Mouse (Mus musculus) Muller cell, postnatal 12 days (primary cell): ENCODE data around the gene Polh.
A peak's percentile ranks its signal among the peaks of the same experiment; 100 is the strongest.

Experiments
- DNase-seq: peaks from one replicate; pipeline ENCODE4 v3.0.0-alpha.2; 2015; ENCODE audit errors: inconsistent ontology term

Gene Polh

DNA sequence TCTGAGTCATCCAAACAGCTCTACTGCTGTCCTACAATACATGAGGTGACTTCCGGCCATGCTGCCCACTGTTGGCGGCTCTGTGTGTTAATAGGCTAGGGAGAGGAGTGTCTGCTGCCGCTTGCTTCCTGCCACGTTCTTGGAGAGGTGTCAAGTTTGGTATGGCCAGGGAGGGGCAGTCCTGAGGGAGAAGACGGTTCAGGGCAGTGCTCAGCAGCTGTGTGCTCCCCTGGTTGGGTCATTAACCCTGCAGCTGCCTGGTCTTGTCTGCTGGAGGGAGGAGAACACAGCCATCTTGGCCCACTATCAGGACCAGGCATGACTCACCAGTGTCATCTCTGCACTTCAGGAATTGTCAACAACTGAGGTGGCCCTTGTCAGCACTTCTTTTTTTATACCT lies 34.1 kb downstream of the Polh start:
- no peak for DNase-seq

DNA sequence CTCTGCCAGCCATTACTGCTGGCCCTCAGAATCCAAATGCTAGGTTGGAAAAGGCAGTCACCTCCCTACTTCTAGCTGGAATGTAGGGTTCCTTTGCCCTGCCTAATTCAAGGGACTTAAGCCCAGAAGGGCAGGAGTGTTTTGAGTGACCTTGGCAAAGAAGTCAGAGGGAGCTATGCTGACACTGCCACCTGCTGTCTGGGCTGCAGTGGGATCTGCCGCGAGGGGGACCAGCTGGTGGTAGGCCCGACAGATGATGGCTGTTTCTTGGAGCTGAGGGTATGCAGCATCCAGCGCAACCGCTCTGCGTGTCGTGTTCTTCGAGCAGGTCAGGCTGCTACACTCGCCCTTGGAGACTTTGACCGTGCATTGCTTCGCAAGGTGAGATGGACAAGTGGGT lies 35.4 kb downstream of the Polh start:
- no peak for DNase-seq

DNA sequence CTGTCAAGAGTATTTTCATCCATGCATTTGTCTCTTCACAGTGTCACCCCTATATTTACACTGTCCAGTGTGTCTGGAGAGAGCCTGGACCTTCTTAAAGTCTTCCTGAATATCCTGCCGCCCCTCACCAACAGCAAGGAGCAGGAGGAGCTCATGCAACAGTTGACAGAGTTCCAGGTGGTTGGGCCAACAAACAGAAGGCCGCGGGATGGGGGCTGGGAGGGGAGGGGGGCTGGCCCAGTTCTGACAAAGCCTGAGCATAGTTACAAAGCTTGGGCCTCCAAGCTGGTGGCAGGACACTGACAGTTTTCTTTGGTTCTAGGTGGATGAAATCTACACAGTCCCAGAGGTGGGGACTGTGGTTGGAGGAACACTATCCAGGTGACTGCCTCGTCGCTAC lies 36.2 kb downstream of the Polh start:
- no peak for DNase-seq

DNA sequence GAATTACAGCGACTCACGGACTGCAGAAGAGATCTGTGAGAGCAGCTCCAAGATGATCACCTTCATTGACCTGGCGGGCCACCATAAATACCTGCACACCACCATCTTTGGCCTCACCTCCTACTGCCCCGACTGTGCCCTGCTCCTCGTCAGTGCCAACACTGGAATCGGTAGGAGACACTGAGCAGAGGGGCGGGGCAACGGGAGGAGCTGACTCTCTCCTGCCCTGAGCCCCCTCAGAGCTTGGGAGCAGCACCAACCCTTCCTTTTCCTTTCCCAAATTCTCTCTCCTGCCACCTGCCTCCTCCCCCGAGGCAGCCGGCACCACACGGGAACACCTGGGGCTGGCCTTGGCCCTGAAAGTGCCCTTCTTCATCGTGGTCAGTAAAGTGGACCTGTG lies 37.0 kb downstream of the Polh start:
- no peak for DNase-seq

DNA sequence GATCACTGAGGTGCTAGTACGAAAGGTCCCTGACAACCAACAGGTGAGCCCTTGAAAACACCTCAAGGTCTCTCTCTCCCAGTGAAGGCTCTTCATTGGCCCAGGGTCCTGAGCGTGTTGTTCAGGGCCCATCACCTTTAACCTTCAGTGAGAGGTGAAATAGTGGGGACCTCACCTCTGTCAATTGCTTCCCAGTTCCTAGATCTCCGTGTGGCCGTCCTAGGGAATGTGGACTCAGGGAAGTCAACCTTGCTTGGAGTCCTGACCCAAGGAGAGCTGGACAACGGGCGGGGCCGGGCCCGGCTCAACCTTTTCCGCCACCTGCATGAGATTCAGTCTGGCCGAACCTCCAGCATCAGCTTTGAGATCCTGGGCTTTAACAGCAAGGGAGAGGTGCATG lies 37.7 kb downstream of the Polh start:
- DNase-seq, result no peak

DNA sequence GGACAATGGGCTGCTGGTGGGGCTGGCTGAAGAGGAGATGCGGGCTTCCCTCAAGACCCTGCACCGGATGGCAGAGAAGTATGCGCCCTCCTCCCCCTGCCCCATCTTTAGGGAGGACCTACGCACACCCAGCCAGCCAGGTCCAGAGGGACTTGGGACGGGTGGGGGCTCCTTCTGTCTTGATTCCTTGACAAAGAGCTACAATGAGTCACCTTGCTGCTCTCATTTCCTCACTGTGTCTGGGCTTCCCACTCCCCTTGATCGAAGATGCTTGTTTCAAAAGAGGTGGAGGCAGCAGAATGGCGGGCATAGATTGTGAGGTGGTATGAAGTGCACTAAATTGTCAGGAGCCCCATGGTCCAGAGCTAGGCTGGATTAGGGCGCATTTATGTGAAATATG lies 38.1 kb downstream of the Polh start:
- no peak for DNase-seq

DNA sequence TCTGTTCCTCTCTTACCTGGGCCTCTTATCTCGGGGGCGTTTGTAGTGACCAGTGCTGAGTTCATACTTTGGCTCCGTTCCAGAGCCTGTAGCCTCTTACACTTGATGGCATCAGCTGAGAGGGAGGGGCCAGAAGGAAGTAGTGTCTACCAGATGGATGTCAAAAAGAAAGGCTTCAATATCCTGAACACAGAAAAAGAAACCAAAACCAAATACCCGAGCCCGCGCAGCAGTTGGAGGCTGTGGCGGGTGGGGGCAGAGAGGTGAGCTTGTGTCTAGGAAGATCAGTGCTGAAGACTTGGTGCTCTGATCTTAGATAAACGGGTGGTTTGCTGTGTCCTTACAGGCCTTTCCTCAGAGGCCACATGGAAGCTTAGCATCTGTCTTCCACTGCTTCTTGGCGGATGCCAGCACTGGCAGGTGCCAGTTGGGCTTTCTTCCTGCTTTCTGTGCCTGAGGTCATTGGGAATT lies 39.5 kb downstream of the Polh start:
- no peak for DNase-seq

DNA sequence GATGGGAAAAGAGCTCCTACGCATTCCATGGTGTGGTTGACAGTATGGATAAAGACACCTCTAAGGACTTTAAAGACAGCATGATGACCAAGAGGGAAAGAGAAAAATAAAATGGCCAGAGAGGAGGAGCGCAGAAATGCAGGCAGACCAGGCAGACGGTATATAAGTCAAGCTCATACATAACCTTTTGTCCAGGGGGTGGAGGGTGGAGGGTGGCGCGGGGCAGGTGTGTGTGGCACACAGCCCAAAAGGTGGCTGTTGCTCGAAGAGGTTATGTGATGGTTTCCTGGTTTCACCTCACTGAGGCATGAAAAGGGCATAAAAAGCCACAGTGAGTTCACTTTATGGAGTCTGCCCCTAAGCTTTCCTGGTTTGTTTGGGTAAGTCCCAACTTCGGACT lies 39.9 kb downstream of the Polh start:
- no peak for DNase-seq

DNA sequence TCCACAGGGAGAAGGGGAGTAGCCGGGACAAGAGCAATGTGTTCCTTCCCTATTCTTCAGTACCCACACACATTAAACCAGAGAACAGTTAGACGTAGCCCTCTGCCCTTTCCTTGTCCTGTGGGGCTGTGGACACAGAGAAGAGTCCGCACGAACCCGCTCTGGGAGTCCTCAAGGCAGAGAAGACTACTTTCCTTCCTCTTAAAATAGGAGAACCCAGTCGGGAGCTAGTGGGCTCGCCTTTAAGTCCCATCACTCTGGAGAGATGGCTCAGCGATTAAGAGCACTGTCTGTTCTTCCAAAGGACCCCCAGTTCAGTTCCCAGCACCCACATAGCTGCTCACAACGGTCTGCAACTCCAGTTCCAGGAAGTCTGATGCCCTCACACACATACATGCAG lies 40.7 kb downstream of the Polh start:
- DNase-seq, result no peak

DNA sequence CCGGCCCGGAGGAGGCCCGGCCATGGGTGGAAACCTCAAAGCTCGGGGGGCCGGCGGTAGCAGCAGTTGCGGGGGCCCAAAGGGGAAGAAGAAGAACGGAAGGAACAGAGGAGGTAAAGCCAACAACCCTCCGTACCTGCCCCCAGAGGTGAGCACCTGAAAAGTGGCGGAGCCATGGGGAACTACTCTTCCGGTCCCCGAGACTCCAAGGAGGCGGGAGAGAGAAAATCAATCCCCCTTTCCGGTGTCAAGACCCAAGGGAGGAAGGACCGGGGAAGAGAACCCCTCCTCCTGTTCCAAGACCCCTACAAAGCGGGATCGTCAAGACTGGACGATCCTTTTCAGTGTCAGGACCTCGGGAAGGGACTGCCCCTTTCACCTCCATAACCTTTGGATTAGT lies 41.3 kb downstream of the Polh start:
- peak; percentile 64 for DNase-seq

DNA sequence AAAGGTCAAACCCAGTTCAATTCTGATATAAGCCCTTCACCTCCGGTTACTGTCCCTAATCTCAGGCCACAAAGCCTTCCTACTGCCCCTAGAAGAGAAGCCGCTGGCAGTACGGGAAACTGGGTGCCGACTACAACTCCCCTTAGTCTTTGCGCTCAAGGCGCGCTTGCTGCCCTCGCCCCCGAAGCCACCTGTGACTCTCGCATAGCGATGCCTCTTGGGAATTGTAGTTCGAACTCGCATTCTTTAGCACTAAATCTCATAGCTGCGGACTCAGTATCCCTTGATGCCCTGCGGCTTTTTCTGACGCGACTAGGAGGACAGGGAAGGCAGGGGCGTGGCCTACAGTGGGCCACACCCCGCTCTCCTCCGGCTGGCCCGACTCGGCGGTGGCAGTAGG lies 41.8 kb downstream of the Polh start, which contains the start of gene Gtpbp2:
TSS of gene Gtpbp2 (plus strand) at position 347 of the 400 bp plus-strand sequence.
- DNase-seq, result peak; percentile 98

DNA sequence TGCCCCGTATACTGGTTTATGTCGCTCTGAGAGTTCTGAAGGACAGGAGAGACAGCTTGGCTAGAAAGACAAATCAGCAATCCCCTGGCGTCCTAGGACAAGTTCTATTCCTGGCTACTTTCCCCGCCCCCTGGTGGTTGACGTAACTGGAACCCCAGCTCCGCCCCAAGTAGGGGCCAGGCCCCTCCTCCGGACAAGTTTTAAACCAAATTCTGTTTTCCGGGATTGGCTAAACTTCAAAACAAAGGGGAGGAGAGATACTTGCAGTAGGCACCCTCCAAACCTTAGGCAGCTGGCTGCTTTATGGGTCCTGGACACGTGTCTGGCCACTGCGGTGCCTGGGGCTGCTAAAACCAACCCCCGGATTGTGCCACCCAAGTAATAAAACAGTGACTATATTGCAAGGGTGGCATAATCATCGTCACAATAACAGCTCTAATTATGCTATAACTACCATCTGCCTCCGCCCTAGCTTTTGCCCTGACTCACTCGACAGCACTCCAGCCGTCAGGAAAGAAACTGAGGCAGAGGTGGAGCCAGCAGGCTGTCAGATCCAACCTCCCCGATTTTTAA lies 42.3 kb downstream of the Polh start:
- DNase-seq, result peak; percentile 97

DNA sequence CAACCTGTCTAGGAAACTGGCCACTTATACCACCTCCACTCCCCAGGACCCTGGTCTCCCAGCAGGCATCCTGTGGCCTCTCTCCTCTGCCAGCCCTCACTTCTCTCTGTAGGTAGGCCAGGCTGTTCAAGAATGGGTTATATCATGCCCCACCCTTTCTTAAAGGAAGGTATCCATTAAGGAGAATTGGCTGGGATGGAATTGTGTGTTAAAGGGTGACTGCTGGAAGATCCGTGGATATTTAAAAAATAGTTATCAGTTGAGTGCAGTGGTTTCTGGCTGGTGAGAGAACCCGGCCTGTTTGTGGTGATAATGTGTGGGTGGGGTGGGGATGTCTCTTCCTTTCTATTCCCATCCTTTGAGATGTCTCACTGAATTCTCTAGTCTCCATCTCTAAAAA lies 43.2 kb downstream of the Polh start:
- DNase-seq, result no peak

DNA sequence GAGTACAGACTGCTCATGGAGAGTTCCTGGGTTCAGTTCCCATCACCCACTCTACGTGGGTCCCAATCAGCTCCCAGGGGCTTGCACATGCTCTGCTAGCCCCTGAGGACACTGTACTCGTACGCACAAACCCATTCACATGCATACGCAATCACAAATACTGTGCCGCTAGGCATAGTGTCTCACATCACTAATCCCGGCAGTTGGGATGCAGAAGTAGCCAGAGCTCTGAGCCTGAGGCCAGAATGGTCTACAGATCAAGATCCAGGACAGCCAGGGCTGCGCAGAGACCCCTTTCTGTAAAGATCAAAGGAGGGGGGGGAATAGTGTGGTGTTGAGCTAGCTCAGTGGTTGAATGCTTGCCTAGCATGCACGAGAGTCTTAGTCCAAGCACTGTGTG lies 45.3 kb downstream of the Polh start:
- DNase-seq, result no peak

DNA sequence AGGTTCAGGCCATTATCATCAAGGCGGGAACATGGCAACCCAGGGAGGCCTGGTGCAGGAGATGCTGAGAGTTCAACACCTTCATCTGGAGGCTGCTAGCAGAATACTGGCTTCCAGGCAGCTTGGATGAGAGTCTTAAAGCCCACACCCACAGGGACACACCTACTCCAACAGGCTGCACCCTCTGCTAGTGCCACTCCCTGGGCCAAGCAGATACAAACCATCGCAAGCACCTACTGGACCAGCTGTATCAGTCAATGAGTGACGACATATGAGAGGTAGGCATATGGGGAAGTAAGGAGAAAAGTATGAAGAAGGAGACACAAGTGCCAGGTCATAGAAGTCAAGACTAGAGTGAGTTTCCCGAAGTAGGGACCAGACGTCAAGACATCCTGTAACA lies 45.8 kb downstream of the Polh start:
- DNase-seq, result no peak

DNA sequence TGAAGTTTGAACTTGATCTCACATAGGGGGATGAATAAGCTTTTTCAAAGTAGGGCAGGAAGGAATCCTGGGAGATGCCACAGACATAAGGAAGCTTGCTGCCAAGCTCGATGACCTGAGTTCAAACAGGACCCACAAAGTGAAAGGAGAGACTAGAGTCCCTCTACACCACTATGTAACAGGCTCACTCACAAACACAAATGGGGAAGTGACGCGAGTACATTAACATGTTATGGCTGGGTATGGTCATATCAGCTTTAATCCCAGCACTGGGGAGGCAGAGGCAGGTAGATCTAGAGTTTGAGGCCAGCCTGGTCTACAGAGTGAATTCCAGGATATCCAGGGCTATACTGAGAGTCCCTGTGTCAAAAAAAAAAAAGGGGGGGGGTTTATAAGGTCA lies 48.1 kb downstream of the Polh start:
- DNase-seq, result no peak

DNA sequence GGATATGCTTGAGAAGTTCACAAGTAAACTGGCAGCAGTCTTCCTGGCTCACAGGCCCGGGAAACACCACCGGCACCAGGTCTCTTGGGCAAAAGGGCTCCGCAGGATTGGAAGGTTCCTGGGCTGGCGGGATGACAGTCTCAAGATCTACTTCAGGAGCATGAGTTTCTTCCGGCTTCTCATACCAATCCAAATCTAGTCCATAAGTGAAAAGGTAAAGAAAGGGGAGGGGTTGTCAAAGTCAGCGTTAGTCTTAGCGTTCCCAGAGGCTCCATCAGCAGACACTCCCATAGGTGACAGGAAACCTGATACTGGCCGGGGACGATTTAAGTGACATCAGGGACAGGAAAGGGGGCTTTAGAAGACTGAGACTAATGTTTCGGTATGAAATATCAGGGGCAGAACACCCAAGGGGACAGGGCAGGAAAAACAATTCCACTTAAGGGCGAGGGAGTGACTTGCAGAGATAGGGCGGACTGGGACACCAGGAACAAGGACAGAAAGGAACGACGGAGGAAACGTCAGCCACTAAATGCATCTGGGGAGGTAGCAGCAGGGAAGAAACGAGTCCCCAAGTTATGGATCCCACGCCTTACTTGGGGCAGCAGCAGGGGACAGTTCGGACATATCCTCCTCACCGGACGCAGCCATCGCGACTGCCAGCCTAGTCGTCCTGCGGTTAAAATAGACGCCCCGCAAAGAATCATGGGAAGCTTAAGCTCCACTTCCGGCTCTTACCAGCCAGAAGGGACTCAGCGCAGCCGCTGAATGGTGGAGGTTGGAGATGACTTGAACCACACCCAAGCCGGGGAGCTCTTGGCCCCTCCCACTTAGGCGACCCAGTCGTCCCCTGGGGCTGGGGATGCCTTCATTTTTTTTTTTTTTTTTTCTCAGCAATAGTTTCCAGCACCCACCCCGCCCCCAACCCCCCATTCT lies 49.3 kb downstream of the Polh start, which contains the start of gene Mad2l1bp:
TSS of gene Mad2l1bp (minus strand) at position 707 of the 936 bp plus-strand sequence.
- peak; percentile 88 for DNase-seq

DNA sequence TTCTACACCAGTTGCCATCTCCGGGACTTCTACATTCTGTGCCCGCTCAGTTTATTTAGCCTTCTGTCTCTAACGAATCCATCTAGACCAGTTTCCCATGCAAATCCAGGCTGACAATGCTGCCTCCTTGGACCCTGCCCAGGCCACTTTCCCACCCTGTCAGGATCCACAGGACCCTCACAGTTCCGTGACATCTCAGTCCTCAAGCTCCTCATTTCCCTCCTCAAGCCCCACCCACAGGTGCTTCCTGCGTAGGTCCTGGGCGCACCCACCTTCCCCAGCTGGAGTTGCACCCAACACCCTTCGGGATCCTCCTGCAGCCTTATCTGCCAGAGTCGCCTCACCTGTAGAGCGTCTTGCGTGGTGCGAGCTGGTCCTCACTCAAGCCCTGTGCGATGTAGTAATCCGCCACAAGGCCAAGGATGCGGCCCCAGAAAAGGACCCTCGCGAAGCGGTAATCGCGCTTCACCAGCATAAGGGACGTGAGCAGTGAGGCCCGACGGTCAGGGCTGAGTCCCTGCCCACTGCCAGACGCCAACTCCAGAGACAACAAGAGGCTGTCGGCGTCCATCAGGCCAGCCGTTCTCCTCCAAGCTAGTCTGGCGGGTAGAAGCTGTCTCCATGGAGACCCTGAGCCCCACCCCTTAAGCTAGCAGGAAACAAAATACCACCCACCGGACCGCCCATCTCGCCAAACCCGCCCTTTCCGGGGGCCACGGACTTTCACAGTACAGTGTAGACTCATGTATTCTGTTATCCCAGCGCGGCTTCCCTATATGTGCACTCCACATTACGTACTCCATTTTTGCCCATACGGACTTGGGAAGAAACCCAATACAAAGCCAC lies 58.6 kb downstream of the Polh start, which contains the start of gene Rsph9:
TSS of gene Rsph9 (minus strand) at position 639 of the 846 bp plus-strand sequence.
- DNase-seq, result peak; percentile 90

DNA sequence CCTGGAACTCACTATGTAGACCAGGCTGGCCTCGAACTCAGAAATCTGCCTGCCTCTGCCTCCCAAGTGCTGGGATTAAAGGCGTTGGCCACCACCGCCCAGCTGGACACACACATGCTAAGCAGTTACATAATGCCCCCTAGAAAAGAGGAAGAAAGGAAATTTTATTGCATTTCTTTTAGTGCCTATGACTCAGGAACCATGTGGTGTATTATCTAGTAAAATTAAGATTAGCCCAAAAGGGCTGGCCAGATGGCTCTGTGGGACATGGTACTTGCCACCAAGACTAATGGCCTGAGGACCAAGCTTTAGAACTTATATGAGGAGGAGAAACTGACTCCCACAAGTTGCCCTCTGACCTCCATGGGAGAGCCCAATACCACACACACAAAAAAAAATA lies 62.6 kb downstream of the Polh start:
- no peak for DNase-seq

DNA sequence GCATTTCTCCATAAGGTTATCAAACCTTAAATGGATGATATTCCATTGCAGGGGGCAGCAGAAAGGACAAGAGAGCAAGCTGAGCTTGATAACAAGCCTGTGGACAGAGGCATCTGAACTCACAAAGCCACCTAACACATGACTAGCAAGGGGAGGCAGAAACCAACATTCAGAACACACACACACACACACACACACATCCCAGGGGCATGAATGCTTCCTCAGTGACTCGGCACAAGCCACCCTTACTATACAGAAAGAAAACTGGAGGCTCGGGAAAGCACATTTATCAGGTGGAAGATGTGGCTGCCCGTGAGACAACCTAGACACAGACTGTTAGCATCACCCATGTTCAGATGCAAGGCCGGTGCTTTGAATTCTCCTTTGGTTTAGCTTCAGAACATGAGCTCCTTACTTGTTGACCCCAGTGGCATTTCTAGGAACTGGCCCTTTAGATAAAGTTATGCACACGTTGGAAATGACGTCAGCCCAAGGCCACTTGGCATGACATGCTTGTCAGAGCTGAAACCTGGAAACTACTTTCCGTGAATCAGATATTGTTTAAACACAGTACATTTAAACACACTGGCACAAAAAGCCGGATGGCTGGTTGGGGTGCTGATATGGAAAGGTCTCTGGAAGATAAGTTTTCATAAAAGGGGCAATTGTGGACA lies 63.7 kb downstream of the Polh start:
- no peak for DNase-seq

DNA sequence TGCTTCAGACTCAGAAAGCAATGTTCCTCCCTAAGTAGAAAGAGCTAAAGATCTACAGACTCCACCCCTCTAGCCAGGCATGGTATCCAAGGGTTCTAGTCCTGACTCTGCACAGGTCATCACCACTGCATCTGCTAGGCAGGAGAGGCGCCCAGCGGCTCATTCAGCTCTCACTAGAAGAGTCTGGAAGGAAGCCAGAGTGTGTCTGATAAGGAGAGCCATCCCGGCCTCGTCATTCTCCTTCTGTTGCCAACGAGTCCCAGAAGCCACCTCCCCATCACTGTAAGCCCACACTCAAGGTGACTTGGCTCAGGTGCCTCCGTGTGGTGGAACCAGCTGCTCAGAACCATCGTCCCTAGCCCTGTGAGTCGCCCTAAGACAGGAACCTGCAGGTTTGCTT lies 69.6 kb downstream of the Polh start:
- DNase-seq, result no peak
